Mouse (Mus musculus) testis, adult 2 months (tissue): ENCODE results near the gene Hoxd10. TPM values are rescaled to one million over a fixed set of nuclear protein-coding genes. Genes with fewer than 3 reads are reported as not detected.

Source experiments
- H3K27ac ChIP-seq: fragments of 200-500 bp; 2 replicates; pipeline ENCODE4 v1.5.1; 2012; ENCODE audit warnings: low read depth, low read length; ENCODE audit not compliant: control insufficient read depth, insufficient read depth
- H3K27me3 ChIP-seq: fragments of 200-500 bp; 2 replicates; pipeline ENCODE4 v1.6.1; 2012; ENCODE audit warnings: mild to moderate bottlenecking, low read length, moderate library complexity; ENCODE audit not compliant: control insufficient read depth, insufficient read depth
- H3K36me3 ChIP-seq: fragments of 200-500 bp; 2 replicates; pipeline ENCODE4 v1.6.1; 2012; ENCODE audit warnings: mild to moderate bottlenecking, low read length; ENCODE audit not compliant: control insufficient read depth, insufficient read depth
- H3K4me1 ChIP-seq: fragments of 200-500 bp; 2 replicates; pipeline ENCODE4 v1.6.1; 2012; ENCODE audit warnings: low read length; ENCODE audit not compliant: control insufficient read depth, insufficient read depth
- H3K4me3 ChIP-seq: fragments of 200-500 bp; 2 replicates; pipeline ENCODE4 v1.5.1; 2012; ENCODE audit warnings: low read depth, mild to moderate bottlenecking, low read length, moderate library complexity, mixed read lengths; ENCODE audit not compliant: control insufficient read depth
- CTCF ChIP-seq: fragments of 200-500 bp; IDR thresholded peaks from 2 replicates; pipeline ENCODE4 v1.5.1; 2012; ENCODE audit warnings: low read depth, mild to moderate bottlenecking, inconsistent platforms, low read length, moderate library complexity; ENCODE audit not compliant: control insufficient read depth, insufficient read depth, insufficient replicate concordance
- POLR2A ChIP-seq: fragments of 200-500 bp; IDR thresholded peaks from 2 replicates; pipeline ENCODE4 v1.6.1; 2012; ENCODE audit warnings: low read depth, mild to moderate bottlenecking, inconsistent platforms, low read length, moderate library complexity; ENCODE audit not compliant: control insufficient read depth
- polyA plus RNA-seq: library from polyadenylated mRNA; depleted of rRNA; stranded (reverse); fragments of >200 nt; gene quantifications from 2 replicates; pipeline ENCODE4 v1.2.3, GENCODE M21; 2012; rRNA removed

Hoxd10 gene
- 0.73 and 0.81 TPM in 2 replicates for polyA plus RNA-seq

DNA sequence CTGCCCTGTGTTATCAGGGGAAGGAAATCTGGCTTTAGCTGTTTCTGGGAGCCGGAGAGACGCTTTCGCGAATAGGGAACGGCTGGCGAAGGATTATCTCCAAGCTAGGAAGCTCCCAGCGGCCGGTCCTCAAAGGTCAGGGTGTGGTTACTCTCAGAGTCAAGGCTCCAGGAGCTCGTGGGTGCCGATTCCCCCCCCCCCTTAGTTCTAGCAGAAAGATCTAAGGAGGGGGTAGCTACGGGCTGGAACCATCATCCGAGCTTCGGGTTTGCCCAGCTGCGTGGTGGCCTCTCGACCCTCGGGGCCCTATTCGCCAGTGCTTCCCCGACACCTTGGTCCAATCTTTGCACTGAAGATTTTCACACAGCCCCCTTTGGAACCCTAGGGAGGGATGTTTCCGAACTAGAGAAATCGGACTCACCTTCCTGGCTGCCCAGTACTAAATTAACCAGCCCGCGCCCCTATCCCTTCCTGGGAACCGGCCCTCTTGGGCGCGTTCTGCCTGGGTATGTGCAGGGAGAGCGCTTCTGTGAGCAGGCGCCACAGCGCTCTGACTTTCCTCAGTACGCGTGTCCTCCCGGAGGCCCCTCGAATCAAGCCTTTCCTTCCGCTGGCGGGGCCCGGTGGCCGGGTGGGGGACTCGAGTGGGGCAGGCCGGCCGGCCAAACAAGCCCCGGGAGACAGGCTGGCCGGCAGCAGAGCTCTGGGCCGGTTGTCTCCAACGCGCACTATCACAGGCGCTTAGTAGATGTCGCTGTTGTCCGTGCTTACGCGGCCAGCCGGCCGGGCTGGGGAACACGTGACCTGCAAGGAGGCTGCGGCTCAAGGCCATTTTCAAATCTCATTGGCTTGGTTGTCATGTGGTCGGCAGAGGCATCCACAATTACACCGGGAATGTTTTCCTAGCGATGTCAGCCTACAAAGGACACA lies at the start of gene Hoxd10:
Gene Hoxd10, plus strand, starts transcription at position 903 of the 930 bp plus-strand sequence.
- TF ChIP-seq POLR2A (0 out of 2 replicates have a peak, but pooled peaks have one; percentile 9), CTCF (peak; percentile 18; the same call in 1 of the 2 replicates)
- Histone ChIP-seq H3K27ac (peak within 1 kb of the TSS; percentile 78), H3K4me1 (peaks cover 4% of the 10 kb centered on the region; the same call in 1 of the 2 replicates)

DNA sequence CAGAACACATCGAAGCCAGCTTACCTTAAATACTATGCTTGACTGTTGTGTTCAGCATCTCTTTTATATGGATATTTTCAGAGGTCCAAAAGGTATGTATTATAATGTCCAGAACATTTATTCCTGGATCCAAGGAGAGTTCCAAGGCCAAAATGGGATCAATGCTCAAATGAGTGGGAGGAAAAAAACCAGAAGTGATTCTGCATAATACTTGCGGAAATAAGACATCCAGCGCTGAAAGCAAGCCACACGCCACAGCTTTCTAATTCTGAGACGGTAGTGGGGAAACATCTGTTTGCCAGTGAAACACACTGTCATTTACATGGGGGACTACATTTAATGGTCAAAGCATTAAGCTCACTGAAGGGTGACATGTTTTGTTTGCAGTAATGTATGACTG lies 49.3 kb upstream of the Hoxd10 start:
- Histone ChIP-seq H3K27ac (no peak overlapping the region), H3K4me3 (no peak overlapping the region), H3K36me3 (no peaks in the 10 kb centered on the region), H3K27me3 (no peaks in the 10 kb centered on the region), H3K4me1 (peaks cover 2% of the 10 kb centered on the region; the same call in 1 of the 2 replicates)
- TF ChIP-seq POLR2A (no peak), CTCF (no peak)

More for the DNA sequence above, at the start of gene Hoxd10:
- peak within 1 kb of the TSS; percentile 69 for H3K4me3 ChIP-seq
- H3K27me3 ChIP-seq = peaks cover 15% of the 10 kb centered on the region
- no peaks in the 10 kb centered on the region for H3K36me3 ChIP-seq

DNA sequence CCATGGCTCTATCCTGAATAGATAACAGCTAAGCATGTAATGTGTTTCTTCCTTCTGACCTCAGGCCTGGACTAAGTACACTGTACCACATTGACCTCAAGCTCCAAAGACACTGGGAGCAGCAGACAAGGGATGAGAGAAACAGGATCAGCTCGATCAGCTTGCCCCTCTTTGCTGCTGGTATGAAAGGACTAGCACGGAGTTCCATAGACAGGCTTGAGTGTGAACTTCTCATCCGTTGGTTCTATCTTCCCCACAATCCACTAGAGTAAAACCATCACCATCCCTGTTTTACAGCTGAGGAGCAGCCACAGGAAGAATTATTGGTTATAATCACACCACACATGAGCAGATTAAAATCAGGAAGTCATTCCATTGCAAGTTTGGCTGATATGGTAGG lies 46.1 kb upstream of the Hoxd10 start:
- Histone ChIP-seq H3K27ac (no peak overlapping the region), H3K27me3 (no peaks in the 10 kb centered on the region), H3K4me1 (no peaks in the 10 kb centered on the region), H3K36me3 (no peaks in the 10 kb centered on the region), H3K4me3 (no peak overlapping the region)
- TF ChIP-seq CTCF = no peak
- TF ChIP-seq POLR2A = no peak

DNA sequence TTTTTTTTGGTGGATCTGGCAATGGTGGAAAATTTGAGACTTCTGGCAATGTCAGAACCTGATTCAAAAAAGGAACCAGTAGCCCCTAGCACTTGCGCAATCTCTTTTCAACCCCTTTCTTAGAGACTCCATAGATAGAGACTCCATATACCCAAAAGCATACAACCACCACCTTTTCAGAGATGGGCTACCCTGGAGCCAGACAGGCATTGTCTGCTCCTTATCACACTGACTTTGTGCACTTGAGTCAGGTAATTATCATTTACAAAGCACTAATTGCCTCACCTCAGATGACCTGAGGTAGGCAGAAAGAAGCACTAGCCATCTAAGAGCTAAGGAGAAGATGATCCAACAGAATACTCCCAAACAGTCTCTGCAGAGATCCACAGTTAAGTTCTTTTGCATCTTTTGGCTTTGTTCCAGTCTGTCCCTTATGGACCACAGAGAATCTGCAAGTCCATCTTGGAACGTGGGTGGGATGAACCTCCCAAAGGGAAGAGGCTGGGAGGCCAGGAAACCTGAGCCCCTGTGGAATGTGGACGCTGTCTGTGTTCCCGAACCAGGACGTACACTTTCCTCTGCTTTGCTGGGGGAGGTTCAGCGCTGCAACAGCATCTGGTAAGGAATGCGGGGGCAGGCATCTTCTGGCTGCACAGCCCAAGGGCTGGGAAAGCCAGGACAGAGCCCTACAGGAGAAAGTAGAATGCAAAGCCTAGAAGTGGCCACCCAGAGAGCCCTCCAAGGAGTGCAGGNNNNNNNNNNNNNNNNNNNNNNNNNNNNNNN lies 44.5 kb upstream of the Hoxd10 start:
- TF ChIP-seq CTCF = no peak
- no peak for TF ChIP-seq POLR2A
- H3K27ac ChIP-seq = no peak overlapping the region
- no peak overlapping the region for H3K4me3 ChIP-seq
- no peaks in the 10 kb centered on the region for H3K4me1 ChIP-seq
- no peaks in the 10 kb centered on the region for H3K27me3 ChIP-seq
- H3K36me3 ChIP-seq = no peaks in the 10 kb centered on the region

DNA sequence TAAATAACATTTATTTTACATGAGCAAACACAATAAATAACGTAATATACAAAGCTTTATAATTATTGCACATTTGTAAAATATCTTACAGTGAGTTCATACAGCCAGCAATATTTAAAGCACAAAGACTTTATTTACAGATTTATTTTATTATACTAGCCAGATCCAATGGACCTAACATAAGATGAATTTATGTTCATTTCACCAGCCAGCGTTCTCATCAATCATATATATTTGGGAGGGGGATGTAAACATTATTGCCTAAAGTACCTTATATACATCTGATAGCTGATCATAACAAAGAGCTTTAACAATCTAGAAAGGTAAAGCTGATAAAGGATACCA lies 38.8 kb upstream of the Hoxd10 start:
- no peak overlapping the region for H3K27ac ChIP-seq
- peaks cover 6% of the 10 kb centered on the region for H3K27me3 ChIP-seq
- TF ChIP-seq CTCF = no peak
- no peak for TF ChIP-seq POLR2A
- no peaks in the 10 kb centered on the region for H3K36me3 ChIP-seq
- peaks cover 7% of the 10 kb centered on the region for H3K4me1 ChIP-seq
- no peak overlapping the region for H3K4me3 ChIP-seq

DNA sequence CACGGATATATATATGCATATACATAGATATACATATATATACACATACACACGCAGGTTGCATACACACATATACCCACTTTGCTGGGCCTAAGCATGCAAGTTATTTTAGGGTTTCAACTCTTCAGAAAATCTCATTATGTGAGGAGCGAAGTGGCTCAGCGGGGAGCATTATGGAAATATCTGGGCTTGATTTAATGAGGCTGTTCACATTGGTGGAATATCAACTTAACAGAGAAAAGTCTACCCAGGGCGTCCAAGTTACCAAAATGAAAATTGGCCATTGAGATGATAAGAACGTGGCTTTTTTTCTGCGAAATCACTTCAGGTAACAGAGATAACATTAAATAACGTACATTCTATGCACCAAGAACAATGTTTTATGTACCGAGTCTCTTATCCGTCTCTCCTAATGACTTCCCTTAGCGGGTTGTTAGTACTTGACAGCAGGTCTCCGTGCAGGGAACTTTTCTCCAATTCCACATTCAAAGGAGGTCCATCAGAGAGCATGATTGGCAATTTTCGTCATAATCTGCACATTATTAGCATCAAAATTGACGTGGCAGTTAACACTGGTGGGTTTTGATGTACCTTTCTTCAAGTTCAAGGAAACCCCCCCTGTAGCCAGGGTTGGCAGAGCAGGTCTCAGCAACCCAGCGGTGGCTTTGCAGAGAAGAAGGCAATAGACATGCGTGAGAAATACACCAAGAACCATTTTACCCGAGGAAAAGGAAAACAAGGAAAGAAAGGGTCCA lies 37.8 kb upstream of the Hoxd10 start:
- H3K27me3 ChIP-seq = peaks cover 11% of the 10 kb centered on the region
- H3K4me1 ChIP-seq = peaks cover 11% of the 10 kb centered on the region
- H3K36me3 ChIP-seq = no peaks in the 10 kb centered on the region
- TF ChIP-seq CTCF = no peak
- no peak overlapping the region for H3K4me3 ChIP-seq
- H3K27ac ChIP-seq = no peak overlapping the region

DNA sequence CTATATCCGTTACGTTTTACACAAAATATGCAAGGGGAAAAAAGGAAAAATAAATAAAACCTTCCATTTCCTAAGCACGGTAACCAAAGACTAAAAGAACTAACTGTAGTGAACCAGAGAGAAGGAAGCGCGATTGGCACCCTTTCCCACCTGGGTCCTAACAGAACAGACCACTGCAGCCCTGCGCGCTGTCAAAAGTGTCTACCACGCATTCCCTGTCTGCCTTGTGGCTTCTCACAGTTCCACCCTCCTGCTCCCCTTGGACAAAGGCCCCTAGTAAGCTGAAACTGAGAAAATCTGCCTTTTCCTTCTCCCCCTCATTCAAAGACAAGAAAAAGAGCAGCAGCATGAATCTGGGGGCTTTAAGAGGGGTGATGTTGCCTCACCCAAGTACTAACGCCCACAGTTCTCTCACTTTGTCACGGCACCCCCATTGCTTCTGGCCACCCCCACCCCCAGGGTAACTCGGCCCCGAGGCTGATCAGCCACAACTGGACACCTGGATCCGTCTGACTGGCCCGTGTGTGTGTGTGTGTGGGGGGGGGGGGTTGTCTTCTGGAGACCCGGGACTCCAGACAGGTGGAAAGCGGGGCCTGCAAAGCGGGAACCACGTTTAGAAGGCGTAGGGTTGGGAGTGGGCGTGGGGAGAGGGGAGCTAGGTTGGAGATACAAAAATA lies 36.8 kb upstream of the Hoxd10 start:
- no peak for TF ChIP-seq CTCF
- TF ChIP-seq POLR2A = no peak
- Histone ChIP-seq H3K27ac (no peak overlapping the region), H3K36me3 (no peaks in the 10 kb centered on the region), H3K27me3 (peaks cover 11% of the 10 kb centered on the region), H3K4me1 (peaks cover 11% of the 10 kb centered on the region), H3K4me3 (no peak overlapping the region; the same call in 1 of the 2 replicates)
